ENCODE assay signal across 8 mouse cellular contexts in the genomic region with DNA sequence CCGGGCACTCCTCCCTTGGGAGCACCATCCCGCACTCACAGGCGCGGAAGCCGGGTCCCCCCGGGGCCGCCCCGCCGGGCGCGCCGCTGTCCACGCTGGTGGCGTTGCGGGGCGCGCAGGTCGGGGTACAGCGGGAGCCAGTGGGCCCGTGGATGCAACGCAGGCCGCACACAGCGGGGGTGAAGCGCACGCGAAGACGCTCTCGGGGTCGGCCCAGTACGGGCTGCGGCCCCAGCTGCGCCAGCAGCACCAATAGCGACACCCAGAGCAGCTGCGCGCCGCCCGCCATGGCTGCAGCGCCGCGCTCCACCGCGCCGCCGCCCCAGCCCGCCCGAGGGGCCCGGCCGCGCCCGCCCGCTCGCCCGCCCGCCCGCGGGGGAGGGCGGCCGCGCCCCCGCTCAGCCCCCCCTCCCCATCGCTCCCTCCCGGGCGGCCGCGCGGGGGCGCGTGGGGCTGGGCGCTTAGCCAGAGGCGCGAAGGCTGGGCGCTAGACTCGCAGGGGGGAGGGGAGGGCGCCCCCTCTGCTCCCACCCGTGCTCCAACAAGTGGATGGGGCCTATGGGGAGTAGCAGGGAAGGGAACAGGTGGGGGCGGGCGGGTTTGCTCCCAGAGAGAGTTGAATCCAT. TPM values are rescaled to one million over a fixed set of nuclear protein-coding genes. Genes with fewer than 3 reads are reported as not detected.
A peak's percentile ranks its signal among the peaks of the same experiment; 100 is the strongest.
DNase-seq lines count a peak whose midpoint lies in the region; ATAC-seq and TF ChIP-seq lines count a peak whose summit lies in the region.

No protein-coding gene starts in this region.

- no peak for ATAC-seq in G1E (ENCODE audit: extremely low read depth, insufficient number of reproducible peaks, low FRiP score, poor library complexity, severe bottlenecking)
- ATAC-seq in midbrain, embryonic 16.5 days: no peak

- intact Hi-C loops in gastrocnemius, postnatal 14 days (cut with DNase I; ENCODE audit: low total_unique reads): no loop called here
- intact Hi-C loops in gastrocnemius, postnatal 36 days (cut with DNase I): loop anchor here (10.0 kb wide), 1 partner anchor 351 kb away; the partner anchor contains the start of gene Zfp607b
- intact Hi-C loops in heart, adult 2 months (cut with DNase I): loop anchor here (5.0 kb wide), 3 partner anchors 41 to 259 kb away; partner anchors contain the start of gene Akt2

- peak; percentile 52 for DNase-seq in gastrocnemius, postnatal 14 days
- DNase-seq in gastrocnemius, postnatal 36 days: no peak
- DNase-seq in G1E (ENCODE audit: low spot score): no peak
- DNase-seq in heart, adult 2 months: peak; percentile 73 to 80
- peak; percentile 47 for DNase-seq in kidney, postnatal 14 days
- no peak for DNase-seq in left cerebral cortex, adult 11 months (ENCODE audit: low spot score)
- DNase-seq in ovary, postnatal 14 days (ENCODE audit: low spot score): no peak

- TF ChIP-seq CTCF in G1E (IDR thresholded peaks at IDR 0.05; ENCODE audit: low read depth, low read length): no peak
- peak; percentile 23 for TF ChIP-seq CTCF in heart, adult 2 months (IDR thresholded peaks at IDR 0.05)

- H3K4me3 ChIP-seq in G1E (ENCODE audit: low read depth, low read length): peak overlapping the region; percentile 68
- H3K4me3 ChIP-seq in heart, adult 2 months: peak overlapping the region; percentile 78
- peak overlapping the region; percentile 50 for H3K4me3 ChIP-seq in midbrain, embryonic 16.5 days (ENCODE audit: low read depth, low read length)

- TF ChIP-seq EP300 in heart, adult 2 months (IDR thresholded peaks at IDR 0.05; ENCODE audit: insufficient read depth, low read depth, low read length): no peak

- peaks cover 85% of the 10 kb centered on the region for H3K27me3 ChIP-seq in G1E (ENCODE audit: insufficient read depth, low read length)
- H3K27me3 ChIP-seq in heart, adult 2 months (ENCODE audit: control insufficient read depth, insufficient read depth, low read length): peaks cover 10% of the 10 kb centered on the region; the same call in 1 of the 2 replicates
- H3K27me3 ChIP-seq in midbrain, embryonic 16.5 days (ENCODE audit: control insufficient read depth, insufficient read depth, low read depth, low read length): peaks cover 82% of the 10 kb centered on the region

- no peaks in the 10 kb centered on the region for H3K36me3 ChIP-seq in G1E (replicated peaks)
- H3K36me3 ChIP-seq in heart, adult 2 months (ENCODE audit: control insufficient read depth, insufficient read depth, low read length): peaks cover 6% of the 10 kb centered on the region
- H3K36me3 ChIP-seq in midbrain, embryonic 16.5 days (ENCODE audit: control insufficient read depth, insufficient read depth, low read length): no peaks in the 10 kb centered on the region

- WGBS in heart, adult 2 months: under 1% methylated on average over 46 of the region's 77 CpGs
- WGBS in midbrain, embryonic 16.5 days: under 1% methylated on average over 42 of the region's 77 CpGs

- H3K9me3 ChIP-seq in G1E (replicated peaks): no peaks in the 10 kb centered on the region
- H3K9me3 ChIP-seq in midbrain, embryonic 16.5 days (replicated peaks; ENCODE audit: control insufficient read depth, low read length, poor library complexity, severe bottlenecking): no peaks in the 10 kb centered on the region; the same call in 1 of the 2 replicates

- no peaks in the 10 kb centered on the region for H3K79me2 ChIP-seq in heart, adult 2 months (replicated peaks; ENCODE audit: control insufficient read depth, insufficient read depth, low read length)

- H3K4me1 ChIP-seq in G1E (ENCODE audit: insufficient read depth, low read depth, low read length): peaks cover 91% of the 10 kb centered on the region
- H3K4me1 ChIP-seq in heart, adult 2 months (ENCODE audit: control insufficient read depth, insufficient read depth, low read length): peaks cover 14% of the 10 kb centered on the region
- peaks cover 49% of the 10 kb centered on the region for H3K4me1 ChIP-seq in midbrain, embryonic 16.5 days (ENCODE audit: control insufficient read depth, insufficient read depth, low read length)

- peak overlapping the region; percentile 93 for H3K9ac ChIP-seq in heart, adult 2 months (ENCODE audit: low read depth, low read length)
- peak overlapping the region; percentile 71 for H3K9ac ChIP-seq in midbrain, embryonic 16.5 days (ENCODE audit: low read depth, low read length)

- H3K4me2 ChIP-seq in midbrain, embryonic 16.5 days (ENCODE audit: low read length): peak overlapping the region; percentile 87

- peak; percentile 35; the same call in 1 of the 2 replicates for TF ChIP-seq POLR2A in heart, adult 2 months (IDR thresholded peaks at IDR 0.05; ENCODE audit: insufficient read depth, low read depth, low read length)

- H3K27ac ChIP-seq in heart, adult 2 months: peak overlapping the region; percentile 96
- no peak overlapping the region for H3K27ac ChIP-seq in midbrain, embryonic 16.5 days (ENCODE audit: low read length)

RNA-seq across cellular contexts. Expression of gene Ltbp4, which starts 4.1 kb away (rescaled TPM):
- 100 to 1,000 TPM; 122 to 151 TPM for total RNA-seq in gastrocnemius, postnatal 14 days (2021)
- total RNA-seq in gastrocnemius, postnatal 36 days (2021): 10 to 100 TPM; 62.1 to 65.3 TPM
- total RNA-seq in G1E (2014; fragmentation: Nextera tagmentation) (0.39 and 9.1 TPM in 2 replicates), G1E (2017) (0.06 and 0.16 TPM in 2 replicates)
- polyA plus RNA-seq in G1E (2012): 1.0 and 1.5 TPM in 2 replicates
- 100 to 1,000 TPM; 187 to 221 TPM for total RNA-seq in heart, adult 2 months (2021)
- polyA plus RNA-seq in heart, adult 2 months (2012; rRNA removed): 349 and 374 TPM in 2 replicates
- polyA plus RNA-seq in midbrain, embryonic 16.5 days (2015; fragmentation: Nextera tagmentation; extraction: Ambion mirVana): 14.1 and 14.3 TPM in 2 replicates

RNA-seq across cellular contexts. Expression of gene Shkbp1, which starts 22.4 kb away (rescaled TPM):
- total RNA-seq in gastrocnemius, postnatal 14 days (2021): 1 to 10 TPM; 3.5 to 5.3 TPM
- 1 to 10 TPM; 1.7 to 2.1 TPM for total RNA-seq in gastrocnemius, postnatal 36 days (2021)
- total RNA-seq in G1E (2014; fragmentation: Nextera tagmentation) (89.8 and 111 TPM in 2 replicates), G1E (2017) (27.4 and 29.5 TPM in 2 replicates)
- 218 and 220 TPM in 2 replicates for polyA plus RNA-seq in G1E (2012)
- 1 to 10 TPM; 4.6 to 7.1 TPM for total RNA-seq in heart, adult 2 months (2021)
- polyA plus RNA-seq in heart, adult 2 months (2012; rRNA removed): 17.3 and 20.2 TPM in 2 replicates
- polyA plus RNA-seq in midbrain, embryonic 16.5 days (2015; fragmentation: Nextera tagmentation; extraction: Ambion mirVana): 47.4 and 55.1 TPM in 2 replicates

RNA-seq across cellular contexts. Expression of gene Gm20479, which starts 23.8 kb away (rescaled TPM):
- total RNA-seq in gastrocnemius, postnatal 14 days (2021): under 1 TPM in 1 of 2 experiments, not detected in 1; 0.90 TPM
- not detected for total RNA-seq in gastrocnemius, postnatal 36 days (2021)
- total RNA-seq in G1E (2014; fragmentation: Nextera tagmentation): not detected in 2 replicates
- 1.3 TPM in 1 of 2 replicates, not detected in the other for total RNA-seq in G1E (2017)
- polyA plus RNA-seq in G1E (2012): 1.2 and 1.4 TPM in 2 replicates
- total RNA-seq in heart, adult 2 months (2021): under 1 TPM in 1 of 2 experiments, not detected in 1; 0.52 TPM
- not detected in 2 replicates for polyA plus RNA-seq in heart, adult 2 months (2012; rRNA removed)
- polyA plus RNA-seq in midbrain, embryonic 16.5 days (2015; fragmentation: Nextera tagmentation; extraction: Ambion mirVana): not detected in 2 replicates

Comparison
In these comparisons a context has a peak if more than half of its experiments do, and no peak if none do; other contexts are left out.
1. DNase-seq: peak in gastrocnemius, postnatal 14 days (single experiment), heart, adult 2 months (2 of 2) and kidney, postnatal 14 days (single experiment); none in gastrocnemius, postnatal 36 days (0 of 2), G1E (single experiment), left cerebral cortex, adult 11 months (single experiment) and ovary, postnatal 14 days (single experiment).
2. RNA of gene Ltbp4, which starts 4.1 kb away (total RNA-seq): 187 to 221 TPM in heart, adult 2 months, 122 to 151 TPM in gastrocnemius, postnatal 14 days and 62.1 to 65.3 TPM in gastrocnemius, postnatal 36 days; 0.06 to 9.1 TPM in G1E; every median in the first group is over 4 times any median in the second.
3. Peak in every context shown above with its lines, with median percentiles within 50 percentile points of each other: H3K4me3 ChIP-seq.